ENCODE assay signal across 8 mouse cellular contexts in the genomic region with DNA sequence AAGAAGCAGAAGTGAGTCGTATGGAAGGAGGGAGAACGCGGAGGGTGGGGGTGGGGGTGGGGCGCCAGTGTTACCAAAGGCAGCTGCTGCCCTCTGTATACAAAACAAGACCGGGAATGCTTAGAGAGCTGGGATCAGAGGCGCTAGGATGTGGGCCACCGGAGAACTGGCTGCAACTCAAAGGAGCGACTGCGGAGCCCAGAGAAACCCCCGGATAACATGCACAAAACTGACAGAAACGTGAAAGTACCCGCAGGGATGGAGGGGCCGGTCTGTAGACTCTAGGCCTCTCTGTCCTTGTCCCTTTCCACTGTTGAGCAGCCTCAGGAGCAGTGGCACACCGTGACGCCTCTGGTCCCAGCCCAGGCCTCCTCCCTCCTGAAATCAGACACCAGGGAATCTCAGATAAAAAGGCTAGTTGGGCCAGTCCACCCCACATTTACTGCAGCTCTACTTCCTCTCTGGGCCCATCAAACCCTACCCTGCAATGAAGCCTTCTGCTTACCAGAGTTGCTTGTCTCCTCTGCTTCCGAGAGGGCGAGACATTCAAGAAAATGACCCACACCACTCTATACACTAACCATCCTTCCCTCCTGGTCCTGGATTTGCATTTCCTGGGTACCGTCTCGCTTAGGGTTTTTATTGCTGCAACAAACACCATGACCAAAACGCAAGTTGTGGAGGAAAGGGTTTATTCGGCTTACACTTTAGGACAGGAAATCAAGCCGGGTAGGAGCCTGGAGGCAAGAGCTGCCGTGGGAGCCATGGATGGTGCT. TPM values are rescaled to one million over a fixed set of nuclear protein-coding genes. Genes with fewer than 3 reads are reported as not detected.
DNase-seq lines count a peak whose midpoint lies in the region; ATAC-seq and TF ChIP-seq lines count a peak whose summit lies in the region.

No protein-coding gene starts in this region.

- DNase-seq in heart, postnatal 25 days (ENCODE audit: low spot score), result no peak
- DNase-seq in brain, embryonic 14.5 days (ENCODE audit: low read depth), result peak; percentile 79
- DNase-seq in hindbrain, embryonic 11.5 days (ENCODE audit: low spot score), result no peak
- DNase-seq in cerebellum, adult 9-11 months, result no peak
- no peak for DNase-seq in layer of hippocampus, postnatal 14 days (ENCODE audit: low spot score in 2 of 2)
- DNase-seq in right cerebral cortex, postnatal 25 days, result no peak

- ATAC-seq in heart, embryonic 12.5 days (ENCODE audit: insufficient number of reproducible peaks, low FRiP score), result no peak
- 0 out of 2 replicates have a peak, but pooled peaks have one; percentile 56 for ATAC-seq in hindbrain, embryonic 11.5 days (ENCODE audit: low FRiP score)
- peak; percentile 67; the same call in 1 of the 2 replicates for ATAC-seq in midbrain, embryonic 13.5 days

- H3K27me3 ChIP-seq in heart, embryonic 12.5 days (replicated peaks), result no peaks in the 10 kb centered on the region
- H3K27me3 ChIP-seq in hindbrain, embryonic 11.5 days (ENCODE audit: control insufficient read depth, insufficient read depth, low read length), result no peaks in the 10 kb centered on the region
- H3K27me3 ChIP-seq in midbrain, embryonic 13.5 days, result no peaks in the 10 kb centered on the region

- H3K9me3 ChIP-seq in heart, embryonic 12.5 days (replicated peaks), result no peaks in the 10 kb centered on the region
- no peaks in the 10 kb centered on the region for H3K9me3 ChIP-seq in hindbrain, embryonic 11.5 days (ENCODE audit: control insufficient read depth, low read length)
- H3K9me3 ChIP-seq in midbrain, embryonic 13.5 days, result no peaks in the 10 kb centered on the region

- TF ChIP-seq POLR2A in brain, embryonic 14.5 days (IDR thresholded peaks at IDR 0.05; ENCODE audit: borderline replicate concordance, extremely low read depth, insufficient read depth, insufficient read length, poor library complexity, severe bottlenecking), result no peak

- intact Hi-C loops in heart, postnatal 25 days (cut with DNase I), result no loop called here

- TF ChIP-seq CTCF in brain, embryonic 14.5 days (IDR thresholded peaks at IDR 0.05; ENCODE audit: borderline replicate concordance, extremely low read depth, insufficient read depth, insufficient read length), result no peak

- no peak overlapping the region for H3K4me3 ChIP-seq in heart, embryonic 12.5 days
- no peak overlapping the region for H3K4me3 ChIP-seq in hindbrain, embryonic 11.5 days (ENCODE audit: low read depth, low read length)
- H3K4me3 ChIP-seq in midbrain, embryonic 13.5 days (replicated peaks), result no peak overlapping the region

- peak overlapping the region; percentile 38 for H3K4me2 ChIP-seq in heart, embryonic 12.5 days
- H3K4me2 ChIP-seq in hindbrain, embryonic 11.5 days (replicated peaks; ENCODE audit: low read depth, low read length), result peak overlapping the region; percentile 18; the same call in 1 of the 2 replicates
- peak overlapping the region; percentile 25; the same call in 1 of the 2 replicates for H3K4me2 ChIP-seq in midbrain, embryonic 13.5 days (replicated peaks)

- H3K9ac ChIP-seq in heart, embryonic 12.5 days, result peak overlapping the region; percentile 44
- H3K9ac ChIP-seq in hindbrain, embryonic 11.5 days (ENCODE audit: low read depth, low read length), result peak overlapping the region; percentile 49
- peak overlapping the region; percentile 44; the same call in 1 of the 2 replicates for H3K9ac ChIP-seq in midbrain, embryonic 13.5 days (replicated peaks)

- 15% methylated on average over 23 of the region's 23 CpGs for WGBS in heart, embryonic 12.5 days
- WGBS in hindbrain, embryonic 11.5 days, result 11% methylated on average over 23 of the region's 23 CpGs
- 14% methylated on average over 23 of the region's 23 CpGs for WGBS in midbrain, embryonic 13.5 days

- H3K36me3 ChIP-seq in heart, embryonic 12.5 days, result no peaks in the 10 kb centered on the region
- H3K36me3 ChIP-seq in hindbrain, embryonic 11.5 days (ENCODE audit: control insufficient read depth, insufficient read depth, low read length), result no peaks in the 10 kb centered on the region
- no peaks in the 10 kb centered on the region for H3K36me3 ChIP-seq in midbrain, embryonic 13.5 days

- peak overlapping the region; percentile 72 for H3K27ac ChIP-seq in heart, embryonic 12.5 days (ENCODE audit: poor library complexity, severe bottlenecking)
- H3K27ac ChIP-seq in hindbrain, embryonic 11.5 days (ENCODE audit: low read depth, low read length), result peak overlapping the region; percentile 75
- peak overlapping the region; percentile 51 for H3K27ac ChIP-seq in midbrain, embryonic 13.5 days

- peaks cover 52% of the 10 kb centered on the region for H3K4me1 ChIP-seq in heart, embryonic 12.5 days (replicated peaks)
- no peaks in the 10 kb centered on the region; the same call in none of the 2 replicates for H3K4me1 ChIP-seq in hindbrain, embryonic 11.5 days (replicated peaks; ENCODE audit: control insufficient read depth, insufficient read depth, low read length)
- peaks cover 19% of the 10 kb centered on the region for H3K4me1 ChIP-seq in midbrain, embryonic 13.5 days (replicated peaks)

RNA-seq across cellular contexts. Expression of gene Zmynd8, which starts 1.7 kb away (rescaled TPM):
- 44.7 and 48.0 TPM in 2 replicates for polyA plus RNA-seq in heart, embryonic 12.5 days (2016; fragmentation: Nextera tagmentation; extraction: Ambion mirVana)
- total RNA-seq in heart, postnatal 25 days (2021), result 10 to 100 TPM; 44.5 to 48.7 TPM
- 49.7 and 75.8 TPM in 2 replicates for polyA plus RNA-seq in brain, embryonic 14.5 days (2012; rRNA removed)
- 41.9 and 52.9 TPM in 2 replicates for polyA plus RNA-seq in hindbrain, embryonic 11.5 days (2014; fragmentation: Nextera tagmentation; extraction: Ambion mirVana)
- 85.4 and 86.8 TPM in 2 replicates for polyA plus RNA-seq in midbrain, embryonic 13.5 days (2015; fragmentation: Nextera tagmentation; extraction: Ambion mirVana)
- 100 to 1,000 TPM; 138 to 143 TPM for total RNA-seq in layer of hippocampus, postnatal 14 days (2021)
